Mouse (Mus musculus) stomach, embryonic 14.5 days (tissue): Measurements from ENCODE around the gene Fbrsl1. TPM values are rescaled to one million over a fixed set of nuclear protein-coding genes. Genes with fewer than 3 reads are reported as not detected.

Experiments
- ATAC-seq: fragments of 200-750 bp; cut with Nextera tagmentation; 2 replicates; pipeline ENCODE4 v1.8.0; 2017; ENCODE audit warnings: low read depth, moderate TSS enrichment; ENCODE audit not compliant: insufficient number of reproducible peaks, insufficient read depth, low FRiP score
- H3K27ac ChIP-seq: fragments of 300-500 bp; sonication (generic); 2 replicates; pipeline ENCODE4 v1.5.1; 2014; ENCODE audit warnings: mild to moderate bottlenecking, low read length, moderate library complexity, mixed read lengths
- H3K27me3 ChIP-seq: fragments of 300-500 bp; sonication (generic); 2 replicates; pipeline ENCODE4 v1.6.1; 2014; ENCODE audit warnings: low read length, control low read depth, mixed read lengths; ENCODE audit not compliant: control insufficient read depth, insufficient read depth
- H3K36me3 ChIP-seq: fragments of 300-500 bp; sonication (generic); 2 replicates; pipeline ENCODE4 v1.6.1; 2014; ENCODE audit warnings: mild to moderate bottlenecking, control low read depth, low read length, moderate library complexity, mixed read lengths; ENCODE audit not compliant: control insufficient read depth, insufficient read depth
- H3K4me1 ChIP-seq: fragments of 300-500 bp; sonication (generic); 2 replicates; pipeline ENCODE4 v1.6.1; 2014; ENCODE audit warnings: low read length, control low read depth, mixed read lengths; ENCODE audit not compliant: control insufficient read depth, insufficient read depth
- H3K4me2 ChIP-seq: fragments of 300-500 bp; sonication (generic); replicated peaks from 2 replicates; pipeline ENCODE4 v1.6.1; 2014; ENCODE audit warnings: low read depth, low read length, control low read depth
- H3K4me3 ChIP-seq: fragments of 300-500 bp; sonication (generic); 2 replicates; pipeline ENCODE4 v1.5.1; 2014; ENCODE audit warnings: low read depth, low read length, control low read depth
- H3K9ac ChIP-seq: fragments of 300-500 bp; sonication (generic); replicated peaks from 2 replicates; pipeline ENCODE4 v1.6.1; 2014; ENCODE audit warnings: low read depth, mild to moderate bottlenecking, control low read depth, low read length, moderate library complexity, mixed read lengths
- H3K9me3 ChIP-seq: fragments of 300-500 bp; sonication (generic); 2 replicates; pipeline ENCODE4 v1.6.1; 2016; ENCODE audit warnings: low read depth, low read length, control low read depth; ENCODE audit not compliant: control insufficient read depth
- WGBS: fragments of 180-500 bp; shearing (Covaris S2); extraction: QIAGEN DNeasy Blood & Tissue Kit; methylation state at CpG from one replicate; pipeline ENCODE4 v1.1.7; 2014; 5-methylcytosine and 5-hydroxymethylcytosine counted together
- polyA plus RNA-seq: library from polyadenylated mRNA; unstranded; fragments of >200 nt; fragmentation: Nextera tagmentation; extraction: Ambion mirVana; gene quantifications from 2 replicates; pipeline ENCODE4 v1.2.1, GENCODE M21; 2014

Gene Fbrsl1
- polyA plus RNA-seq, 1 experiment from 2014 or later: 9.8 TPM

DNA sequence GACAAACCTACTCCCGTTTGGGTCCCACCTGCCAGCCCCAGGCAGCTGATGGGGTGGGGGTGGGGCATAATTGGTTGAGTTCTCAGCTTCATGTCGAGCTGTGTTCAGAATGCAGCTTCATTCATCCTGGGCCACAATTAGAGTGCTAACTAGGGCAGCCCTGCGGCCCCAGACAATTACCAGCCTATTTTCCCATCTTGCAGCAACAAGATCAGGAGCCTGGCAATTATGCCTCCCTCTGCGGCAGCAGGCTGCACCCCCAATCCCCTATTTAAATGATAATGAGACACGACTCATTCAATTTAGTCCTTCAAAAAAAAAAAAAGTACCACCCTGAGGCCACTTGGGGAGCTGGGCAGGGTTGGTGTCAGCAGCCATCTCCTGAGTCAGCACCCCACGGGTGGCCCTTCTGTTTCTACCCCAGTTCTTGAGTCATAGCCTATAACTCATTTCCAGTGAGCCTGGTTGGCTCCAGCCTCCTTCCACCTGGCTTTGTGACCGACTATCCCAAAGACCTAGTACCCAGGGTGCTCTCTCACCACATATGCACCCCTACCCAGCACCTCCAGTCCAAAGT is 31.4 kb downstream of the Fbrsl1 start:
- no peaks in the 10 kb centered on the region for H3K4me1 ChIP-seq
- H3K27me3 ChIP-seq: no peaks in the 10 kb centered on the region
- WGBS: 30% methylated on average over 7 of the region's 7 CpGs
- no peak overlapping the region for H3K4me2 ChIP-seq
- no peak overlapping the region for H3K4me3 ChIP-seq
- no peaks in the 10 kb centered on the region for H3K9me3 ChIP-seq
- H3K27ac ChIP-seq: no peak overlapping the region
- H3K36me3 ChIP-seq: no peaks in the 10 kb centered on the region; the same call in 1 of the 2 replicates
- no peak for ATAC-seq
- H3K9ac ChIP-seq: no peak overlapping the region

DNA sequence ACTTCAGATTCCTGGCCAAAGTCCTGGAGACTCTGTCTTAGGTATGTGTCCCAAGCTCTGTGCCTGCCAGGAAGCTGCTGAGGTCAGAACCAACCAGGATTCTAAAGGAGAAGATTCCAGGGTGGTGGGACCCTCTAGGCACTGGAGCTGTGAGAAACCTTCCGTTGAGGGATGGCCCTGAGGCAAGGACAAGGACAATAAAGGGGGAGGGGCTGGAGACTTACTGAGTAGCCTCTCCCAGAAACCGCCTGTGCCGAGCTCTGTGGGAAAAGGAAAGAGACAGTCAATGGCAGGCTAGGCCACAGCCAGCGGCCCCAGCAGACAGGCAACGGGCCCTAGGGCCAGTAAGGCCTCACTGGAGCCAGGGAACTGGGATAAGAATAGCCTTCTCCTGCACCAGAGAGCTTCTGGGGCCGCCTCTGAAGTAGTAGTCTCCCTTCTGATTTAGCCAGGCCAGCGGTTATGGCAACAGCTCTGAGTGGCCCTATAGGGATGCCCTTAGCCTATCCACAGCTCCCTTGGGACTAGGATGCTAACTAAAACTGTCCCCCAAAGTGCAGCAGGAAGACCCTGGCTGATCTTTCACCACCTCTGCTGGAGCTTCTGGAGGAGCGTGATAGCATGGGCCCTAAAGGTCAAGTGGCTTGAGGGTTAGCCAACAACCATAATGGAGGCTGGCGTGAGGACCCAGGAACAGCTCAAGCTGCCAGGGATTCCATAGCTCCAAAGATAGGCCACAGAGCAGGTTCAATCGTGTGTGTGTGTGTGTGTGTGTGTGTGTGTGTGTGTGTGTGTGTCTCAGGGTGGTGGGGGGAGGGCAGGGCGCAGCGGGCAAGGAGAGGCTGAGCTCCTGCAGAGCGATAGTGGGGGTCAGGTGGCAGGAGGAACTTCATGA is 32.2 kb downstream of the Fbrsl1 start:
- Histone ChIP-seq H3K27ac (no peak overlapping the region), H3K9ac (no peak overlapping the region), H3K4me3 (no peak overlapping the region), H3K36me3 (no peaks in the 10 kb centered on the region; the same call in 1 of the 2 replicates), H3K9me3 (no peaks in the 10 kb centered on the region), H3K4me1 (no peaks in the 10 kb centered on the region), H3K4me2 (no peak overlapping the region), H3K27me3 (no peaks in the 10 kb centered on the region)
- 65% methylated on average over 12 of the region's 13 CpGs for WGBS
- ATAC-seq: no peak

DNA sequence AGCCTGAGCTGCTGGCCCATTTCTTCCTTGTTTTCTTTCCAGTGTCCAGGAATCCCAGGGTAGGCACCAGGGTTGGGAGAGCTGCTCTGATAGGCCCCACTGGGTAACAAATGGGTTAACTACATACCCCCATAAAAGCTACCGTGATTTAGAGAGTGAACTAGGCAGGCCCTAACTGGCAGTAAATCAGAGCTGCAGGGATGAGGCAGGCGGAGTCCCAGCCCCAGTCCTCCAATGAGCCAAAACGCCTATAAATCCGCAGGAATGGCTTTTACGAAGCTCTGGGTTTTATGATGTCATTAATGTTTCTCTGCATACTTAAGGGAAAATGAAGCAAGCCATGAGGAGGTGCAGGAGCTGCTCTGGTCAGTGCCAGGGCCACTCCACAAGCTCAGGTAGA is 33.3 kb downstream of the Fbrsl1 start:
- H3K27me3 ChIP-seq: no peaks in the 10 kb centered on the region
- H3K9me3 ChIP-seq: no peaks in the 10 kb centered on the region
- no peak overlapping the region for H3K9ac ChIP-seq
- no peak overlapping the region for H3K4me3 ChIP-seq
- 65% methylated on average over 5 of the region's 5 CpGs for WGBS
- no peaks in the 10 kb centered on the region; the same call in 1 of the 2 replicates for H3K36me3 ChIP-seq
- ATAC-seq: no peak
- no peak overlapping the region for H3K4me2 ChIP-seq
- H3K4me1 ChIP-seq: no peaks in the 10 kb centered on the region
- H3K27ac ChIP-seq: no peak overlapping the region

DNA sequence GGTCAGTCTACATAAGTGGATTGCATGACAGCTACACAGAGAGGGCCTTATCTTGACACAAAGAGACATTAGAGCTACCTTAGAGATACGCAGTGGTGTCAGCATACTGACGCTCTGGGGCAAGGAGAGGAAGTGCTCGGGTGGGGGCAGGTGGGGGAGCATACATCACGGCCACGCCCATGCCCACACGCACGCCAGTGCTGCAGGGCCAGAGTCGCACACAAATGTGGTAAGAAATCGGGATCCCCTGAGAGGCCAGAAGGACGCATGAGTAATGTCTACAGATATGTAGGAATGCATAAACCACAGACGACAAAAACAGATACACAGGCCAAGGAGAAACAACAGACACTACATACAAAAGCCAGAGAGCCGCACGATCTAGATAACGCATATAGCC is 35.3 kb downstream of the Fbrsl1 start:
- H3K9me3 ChIP-seq: no peaks in the 10 kb centered on the region
- no peak overlapping the region for H3K4me3 ChIP-seq
- no peak overlapping the region for H3K9ac ChIP-seq
- H3K27ac ChIP-seq: no peak overlapping the region
- H3K4me2 ChIP-seq: no peak overlapping the region
- WGBS: 86% methylated on average over 14 of the region's 14 CpGs
- ATAC-seq: no peak
- H3K4me1 ChIP-seq: no peaks in the 10 kb centered on the region
- no peaks in the 10 kb centered on the region; the same call in 1 of the 2 replicates for H3K36me3 ChIP-seq
- no peaks in the 10 kb centered on the region for H3K27me3 ChIP-seq

DNA sequence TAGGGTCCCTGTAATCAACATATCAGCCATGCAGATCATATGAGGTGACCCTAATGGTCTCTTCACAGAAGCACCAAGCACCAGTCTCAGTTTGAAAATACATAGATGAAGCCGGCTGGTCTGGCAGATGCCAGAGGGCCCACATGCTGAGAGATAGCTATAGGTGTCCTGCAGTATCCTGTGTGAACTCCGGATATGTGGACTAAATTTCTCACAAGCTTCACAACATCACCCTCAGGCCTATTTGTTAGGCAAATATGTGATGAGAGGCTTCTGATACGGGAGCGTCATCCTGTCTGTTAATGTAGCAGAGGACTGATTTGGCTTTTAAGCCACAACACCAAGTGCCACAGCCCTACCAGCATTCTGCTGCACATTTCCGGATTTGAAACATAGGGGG is 37.9 kb downstream of the Fbrsl1 start:
- no peak overlapping the region for H3K9ac ChIP-seq
- 78% methylated on average over 5 of the region's 5 CpGs for WGBS
- H3K36me3 ChIP-seq: no peaks in the 10 kb centered on the region; the same call in 1 of the 2 replicates
- no peaks in the 10 kb centered on the region for H3K9me3 ChIP-seq
- no peak overlapping the region for H3K4me2 ChIP-seq
- H3K27ac ChIP-seq: no peak overlapping the region
- ATAC-seq: no peak
- H3K4me3 ChIP-seq: no peak overlapping the region
- no peaks in the 10 kb centered on the region for H3K27me3 ChIP-seq
- no peaks in the 10 kb centered on the region for H3K4me1 ChIP-seq

DNA sequence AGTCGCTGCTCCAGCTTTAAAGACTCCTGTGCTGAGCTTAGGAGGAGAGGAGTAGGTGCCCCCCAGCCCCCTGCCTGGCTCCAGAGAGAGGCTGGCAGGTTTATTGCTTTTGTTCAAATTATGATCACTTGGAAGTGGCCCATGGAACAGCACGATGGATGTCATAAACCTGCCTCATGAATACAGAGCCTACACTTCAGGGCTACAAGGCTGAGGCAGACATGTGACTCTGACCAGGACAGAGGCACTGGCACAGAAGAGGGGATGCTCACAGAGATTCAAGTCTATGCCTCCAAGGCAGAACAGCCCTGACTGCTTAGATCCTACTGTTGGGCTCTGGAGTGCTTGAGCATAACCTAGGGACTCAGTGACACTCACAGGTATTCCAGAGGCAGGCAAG is 39.3 kb downstream of the Fbrsl1 start:
- H3K9ac ChIP-seq: no peak overlapping the region
- H3K4me3 ChIP-seq: no peak overlapping the region
- no peaks in the 10 kb centered on the region for H3K4me1 ChIP-seq
- no peaks in the 10 kb centered on the region for H3K9me3 ChIP-seq
- no peak overlapping the region for H3K27ac ChIP-seq
- no peaks in the 10 kb centered on the region for H3K36me3 ChIP-seq
- 93% methylated on average over 2 of the region's 2 CpGs for WGBS
- H3K27me3 ChIP-seq: no peaks in the 10 kb centered on the region
- ATAC-seq: no peak
- H3K4me2 ChIP-seq: no peak overlapping the region

DNA sequence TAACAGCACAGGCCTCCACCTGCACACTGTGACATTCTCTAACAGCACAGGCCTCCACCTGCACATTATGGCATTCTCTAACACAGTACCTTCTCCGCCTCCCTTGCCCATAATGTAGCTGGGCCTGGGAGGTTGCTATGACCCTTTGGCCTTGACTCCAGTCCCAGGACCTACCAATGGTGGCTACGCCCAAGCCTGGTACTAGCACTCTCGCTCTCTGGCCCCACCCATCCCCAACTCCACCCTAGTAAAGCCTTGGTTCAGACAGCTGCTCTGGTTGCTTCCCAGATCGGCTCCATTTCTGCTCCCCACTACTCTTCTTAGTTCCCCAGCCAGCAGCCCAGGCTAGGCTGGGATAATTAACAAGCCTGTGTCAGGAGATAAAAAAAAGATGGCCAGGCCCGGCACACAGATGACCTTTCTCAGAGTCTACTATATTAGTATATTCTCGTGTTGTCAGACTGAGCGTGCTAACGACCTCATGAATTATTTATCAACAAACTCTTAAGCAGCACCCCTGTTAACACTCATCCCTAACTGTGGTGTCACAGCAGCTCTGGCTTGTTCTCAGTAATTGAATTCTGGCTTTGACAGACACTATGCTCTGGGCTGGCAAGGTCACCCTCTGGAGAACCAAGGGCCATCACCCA is 42.1 kb downstream of the Fbrsl1 start:
- Histone ChIP-seq H3K36me3 (no peaks in the 10 kb centered on the region), H3K4me2 (no peak overlapping the region), H3K9me3 (no peaks in the 10 kb centered on the region), H3K4me3 (no peak overlapping the region), H3K27me3 (no peaks in the 10 kb centered on the region), H3K9ac (no peak overlapping the region), H3K4me1 (no peaks in the 10 kb centered on the region), H3K27ac (no peak overlapping the region)
- 56% methylated on average over 8 of the region's 8 CpGs for WGBS
- no peak for ATAC-seq

DNA sequence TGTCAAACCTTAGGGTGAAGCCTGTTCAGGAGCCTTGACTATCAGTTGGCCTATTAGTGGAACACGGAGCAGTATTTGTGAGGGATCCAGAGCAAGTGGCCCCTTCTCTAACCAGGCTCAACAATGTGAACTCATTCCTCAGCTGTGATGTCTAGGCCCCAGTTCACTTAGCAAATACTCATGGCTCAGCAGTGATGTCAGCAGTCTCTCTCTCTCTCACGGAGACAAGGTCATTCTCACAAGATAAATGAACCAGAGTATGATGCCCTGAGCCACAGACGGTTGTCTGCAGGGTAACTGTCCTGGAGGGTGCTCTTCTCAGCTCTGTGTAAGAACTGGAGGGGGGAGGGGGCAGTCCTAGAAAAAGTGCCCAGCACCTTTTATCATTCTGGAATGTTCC is 44.4 kb downstream of the Fbrsl1 start:
- H3K9ac ChIP-seq: no peak overlapping the region
- H3K4me1 ChIP-seq: no peaks in the 10 kb centered on the region
- no peak overlapping the region for H3K4me2 ChIP-seq
- no peaks in the 10 kb centered on the region for H3K27me3 ChIP-seq
- H3K36me3 ChIP-seq: no peaks in the 10 kb centered on the region
- WGBS: 28% methylated on average over 3 of the region's 3 CpGs
- no peak for ATAC-seq
- H3K9me3 ChIP-seq: no peaks in the 10 kb centered on the region
- H3K4me3 ChIP-seq: no peak overlapping the region
- no peak overlapping the region for H3K27ac ChIP-seq
